Mouse (Mus musculus) lung, postnatal 0 days (tissue): Measurements from ENCODE around the gene Zfp524.

Experiments used
- CTCF ChIP-seq: IDR thresholded peaks from 2 replicates; pipeline ENCODE4 v1.5.1; 2016; ENCODE audit warnings: antibody characterized with exemption, mild to moderate bottlenecking
- EP300 ChIP-seq: IDR thresholded peaks from 2 replicates; pipeline ENCODE4 v1.6.1; 2016; ENCODE audit warnings: antibody characterized with exemption, mild to moderate bottlenecking, control low read depth

DNA sequence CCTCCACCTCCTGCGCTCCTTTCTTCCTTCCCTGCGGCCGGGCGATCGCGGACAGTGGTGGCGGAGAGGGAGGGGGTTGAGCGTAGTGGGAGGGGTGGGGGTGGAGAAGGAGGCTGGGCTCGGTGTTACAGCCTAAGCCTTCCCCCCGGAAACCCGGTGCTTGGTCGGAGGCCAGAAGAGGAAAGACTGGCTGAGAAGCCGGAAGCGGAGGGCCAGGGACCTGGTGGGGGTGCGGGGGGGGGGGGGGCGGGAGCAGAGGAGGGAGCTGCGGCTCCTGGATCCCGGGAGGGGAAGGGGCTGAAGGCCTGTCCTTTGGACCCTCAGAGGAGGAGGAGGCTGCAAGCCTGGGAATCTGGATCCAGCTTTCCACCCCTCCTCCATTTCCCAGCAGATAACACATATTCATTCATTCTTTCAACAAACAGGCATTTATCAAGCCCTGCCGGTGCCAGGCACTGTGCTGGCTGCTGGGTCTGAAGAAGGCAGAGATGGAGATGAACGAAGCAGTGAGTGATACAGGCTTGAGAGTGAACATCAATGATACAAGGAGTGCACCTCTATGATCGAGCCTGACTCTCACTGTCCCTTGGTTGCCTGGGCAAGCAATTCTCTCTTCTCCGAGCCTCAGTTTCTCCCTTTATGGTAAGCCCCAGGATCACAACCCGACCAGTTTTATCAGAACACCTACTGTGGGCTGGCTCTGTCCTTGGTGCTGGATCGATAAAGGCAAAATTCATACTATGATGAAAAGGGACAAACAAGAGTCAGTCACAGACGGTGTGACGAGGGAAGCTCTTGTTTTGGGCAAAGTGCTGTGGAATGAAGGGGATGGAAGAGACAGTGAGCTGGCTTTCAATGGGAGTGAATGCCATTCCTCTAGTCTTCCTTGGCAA is 18.0 kb upstream of the Zfp524 start, which contains the start of gene Zfp579:
- TF ChIP-seq EP300 (no peak), CTCF (no peak)
